Mouse (Mus musculus): ENCODE measurements at regions not wholly inside any gene's neighbourhood (a gene's known extent, or its start where the extent isn't known, plus 50 kb on each side); places are given as distances from the start of the nearest gene placed in this dataset.

DNA sequence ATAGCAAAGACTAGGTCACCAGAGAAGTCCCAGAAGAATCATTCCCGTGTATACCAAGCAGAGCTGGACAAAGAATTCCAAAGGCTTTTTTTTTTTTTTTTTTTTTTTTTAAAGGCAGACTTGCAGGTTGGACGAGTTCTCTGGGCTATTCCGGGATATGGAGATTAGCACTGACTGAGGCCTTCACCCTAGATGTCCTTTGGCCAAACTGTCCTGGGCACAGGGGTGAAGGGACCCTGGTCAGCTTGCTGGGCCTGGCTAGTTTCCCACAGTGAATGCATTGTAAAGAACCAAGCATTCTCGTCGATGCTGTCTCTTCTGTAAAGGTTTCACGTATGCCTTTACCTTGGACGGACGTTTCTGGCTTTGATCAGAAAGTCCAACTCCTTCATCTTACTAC is 128.2 kb upstream of the Map3k1 start:
- WGBS, result 56% methylated on average over 8 of the region's 8 CpGs
- DNase-seq (ENCODE audit: low read depth, low spot score), result no peak

- no peak for DNase-seq (ENCODE audit: low read depth, low spot score)
- 91% methylated on average over 8 of the region's 8 CpGs for WGBS
Observed at GRCm38 (mm10) chr13:111938896-111939422, 130.2 kb upstream of the Map3k1 start.

DNA sequence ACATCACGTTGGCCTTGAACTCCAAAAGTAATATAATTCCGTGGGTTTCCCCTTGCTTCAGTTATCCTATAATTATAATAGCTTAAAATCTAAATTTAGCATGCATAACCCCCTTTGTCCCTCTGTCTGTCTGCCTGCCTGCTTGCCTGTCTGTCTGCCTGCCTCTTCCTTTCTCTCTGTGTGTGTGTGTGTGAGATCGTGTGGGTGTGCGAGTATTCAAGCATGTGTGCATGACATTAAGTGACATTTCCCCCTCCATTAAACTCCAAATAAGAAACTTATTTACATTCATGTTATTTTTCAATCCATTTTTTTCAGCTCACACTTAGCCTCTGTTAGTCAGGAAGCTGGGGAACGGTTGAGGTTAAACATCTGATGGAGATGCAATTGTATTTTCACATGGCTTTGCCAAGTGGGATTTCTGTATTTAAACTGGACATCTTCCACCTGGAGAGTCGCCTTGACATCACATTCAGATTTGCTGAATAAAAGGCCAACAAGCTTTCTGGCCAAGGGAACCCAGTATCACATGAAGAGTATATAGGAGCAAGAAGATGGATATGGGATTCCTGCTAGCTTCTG is 130.8 kb upstream of the Map3k1 start:
- 71% methylated on average over 6 of the region's 6 CpGs for WGBS
- DNase-seq (ENCODE audit: low read depth, low spot score), result no peak

- no peak for DNase-seq (ENCODE audit: low read depth, low spot score)
- WGBS, result 59% methylated on average over 4 of the region's 4 CpGs
Observed at GRCm38 (mm10) chr13:111940275-111940674, 131.5 kb upstream of the Map3k1 start.

DNA sequence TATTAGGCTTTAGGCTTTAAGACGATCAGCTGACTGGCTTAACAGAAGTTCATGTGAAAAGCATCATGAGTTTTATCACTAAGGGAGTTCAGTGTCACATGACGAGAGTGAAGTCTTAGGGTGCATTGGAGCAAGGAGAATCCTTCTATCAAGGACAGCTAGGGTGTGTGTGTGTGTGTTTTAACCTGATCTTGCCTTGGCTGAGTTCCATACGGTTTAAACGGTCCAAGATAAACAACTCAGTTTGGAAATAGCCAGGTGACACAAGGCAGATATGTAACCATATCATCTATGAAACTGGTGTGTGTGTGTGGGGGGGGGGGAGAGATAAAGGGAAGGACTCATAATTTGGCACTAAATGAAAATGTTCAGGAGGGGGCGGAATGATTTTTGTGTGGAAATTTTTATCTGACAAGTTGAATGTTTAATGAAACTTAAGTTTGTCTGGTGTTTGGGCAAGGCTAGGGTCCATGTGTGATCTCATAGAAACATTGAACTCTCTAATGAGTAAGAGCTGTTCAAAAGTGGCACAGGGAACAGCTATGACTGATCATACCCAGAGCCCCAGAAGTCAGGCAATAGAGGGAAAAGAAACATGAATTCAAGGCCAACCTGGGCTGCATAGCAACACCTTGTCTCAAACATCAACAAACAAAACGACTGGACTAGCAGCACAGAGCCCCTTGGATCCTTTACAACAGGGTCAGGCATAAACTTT is 132.2 kb upstream of the Map3k1 start:
- 23% methylated on average over 6 of the region's 6 CpGs for WGBS
- no peak for DNase-seq (ENCODE audit: low read depth, low spot score)

GRCm38 (mm10) chr13:111941946-111942345 is 133.2 kb upstream of the Map3k1 start:
- 74% methylated on average over 4 of the region's 4 CpGs for WGBS
- no peak for DNase-seq (ENCODE audit: low read depth, low spot score)

DNA sequence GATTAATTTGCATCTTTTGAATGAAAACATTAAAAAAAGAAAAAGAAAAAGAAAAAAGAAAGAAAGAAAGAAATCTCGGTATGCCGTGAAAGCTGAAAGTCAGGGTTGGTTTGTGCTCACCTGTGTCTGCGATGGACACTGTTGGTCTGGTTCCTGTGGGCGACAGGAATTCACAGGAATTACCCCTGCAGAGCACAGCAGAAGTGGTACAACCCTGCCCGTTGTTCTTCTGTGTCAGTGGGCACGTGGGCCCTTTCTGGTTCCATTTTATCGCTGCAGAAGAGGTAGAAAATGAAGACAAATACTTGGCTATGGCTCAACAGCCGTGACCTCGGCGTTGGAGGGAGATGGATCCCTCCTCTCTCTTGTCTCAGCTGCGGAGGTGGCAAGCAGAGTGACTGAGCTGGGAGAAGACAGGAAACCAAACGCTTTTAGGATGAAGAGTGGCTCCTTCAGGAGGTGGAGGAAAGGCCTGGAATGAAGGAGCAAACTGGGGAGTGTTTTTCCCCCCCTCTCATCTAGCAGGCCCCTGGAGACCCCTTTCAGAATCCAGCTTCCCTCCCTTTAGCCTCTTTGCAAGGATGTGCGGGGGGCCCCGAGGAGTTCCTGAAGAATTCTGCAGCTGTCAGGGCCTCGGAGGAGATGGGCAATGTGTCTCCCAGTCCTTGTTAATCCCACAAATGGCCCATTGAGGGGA is 134.7 kb upstream of the Map3k1 start:
- WGBS, result 87% methylated on average over 15 of the region's 15 CpGs
- no peak for DNase-seq (ENCODE audit: low read depth, low spot score)

GRCm38 (mm10) chr13:111944089-111944406 is 135.3 kb upstream of the Map3k1 start:
- WGBS, result 63% methylated on average over 5 of the region's 5 CpGs
- no peak for DNase-seq (ENCODE audit: low read depth, low spot score)

- no peak for DNase-seq (ENCODE audit: low read depth, low spot score)
- WGBS, result 74% methylated on average over 4 of the region's 4 CpGs
Observed at GRCm38 (mm10) chr13:111946271-111946670, 137.5 kb upstream of the Map3k1 start.

DNA sequence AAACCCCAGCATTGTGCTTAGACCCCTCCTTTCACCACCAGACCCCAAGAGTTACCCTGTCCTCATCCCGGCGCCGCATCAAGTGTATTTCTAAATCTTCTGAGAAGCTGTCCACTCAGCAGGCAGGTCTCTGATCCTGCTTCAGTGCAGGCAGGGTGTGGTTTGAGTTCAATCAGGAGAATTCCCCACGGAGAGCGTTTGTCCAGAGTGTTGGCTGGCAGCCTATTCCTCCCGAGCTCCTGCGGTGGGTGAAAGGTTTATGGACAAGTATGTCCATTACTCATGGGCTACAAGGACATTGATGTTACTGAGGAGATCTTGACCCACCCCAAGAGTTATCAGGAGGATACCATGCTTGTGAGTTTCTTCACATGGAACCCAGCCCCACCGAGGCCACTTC is 138.0 kb upstream of the Map3k1 start:
- no peak for DNase-seq (ENCODE audit: low read depth, low spot score)
- WGBS, result 41% methylated on average over 8 of the region's 8 CpGs

- 39% methylated on average over 3 of the region's 3 CpGs for WGBS
Observed at GRCm38 (mm10) chr13:111948395-111948794, 139.6 kb upstream of the Map3k1 start.

GRCm38 (mm10) chr13:111950042-111950441 is 141.2 kb upstream of the Map3k1 start:
- WGBS, result 98% methylated on average over 1 of the region's 1 CpGs

More at GRCm38 (mm10) chr13:111948395-111948794, 139.6 kb upstream of the Map3k1 start:
- DNase-seq (ENCODE audit: low read depth, low spot score), result no peak

DNA sequence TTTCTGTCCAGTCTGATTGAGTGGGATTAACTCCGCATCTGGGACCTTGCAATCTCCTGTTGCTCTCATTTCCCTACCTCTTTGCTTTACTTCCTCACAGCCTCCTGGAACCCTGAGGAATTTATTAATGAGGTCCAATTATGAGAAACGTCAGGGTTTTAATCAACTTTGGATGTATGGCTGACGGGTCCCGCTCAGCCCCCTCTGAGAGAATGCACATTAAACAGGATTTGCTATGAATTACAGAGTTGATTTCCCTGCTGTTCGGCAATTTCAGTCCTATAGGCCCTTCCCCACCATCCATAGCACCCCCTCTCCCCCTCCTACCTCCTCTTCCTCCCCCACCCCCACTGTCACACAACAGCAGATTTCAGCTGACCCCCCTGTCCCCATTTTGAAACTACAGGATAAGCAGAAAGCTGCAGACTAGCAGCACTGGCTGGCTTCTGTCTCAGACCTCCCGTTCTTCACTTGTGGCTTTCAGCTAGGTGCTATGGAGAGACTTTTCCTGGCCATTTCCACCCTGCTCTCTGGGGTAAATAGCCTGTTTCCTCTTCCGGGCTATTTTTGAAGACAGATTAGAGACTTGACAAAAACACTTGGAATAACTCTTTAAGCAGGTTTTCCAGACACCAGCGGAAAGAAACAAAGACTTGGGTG is 145.2 kb upstream of the Map3k1 start:
- 85% methylated on average over 8 of the region's 8 CpGs for WGBS
- DNase-seq (ENCODE audit: low read depth, low spot score), result no peak

More at GRCm38 (mm10) chr13:111950042-111950441, 141.2 kb upstream of the Map3k1 start:
- no peak for DNase-seq (ENCODE audit: low read depth, low spot score)

DNA sequence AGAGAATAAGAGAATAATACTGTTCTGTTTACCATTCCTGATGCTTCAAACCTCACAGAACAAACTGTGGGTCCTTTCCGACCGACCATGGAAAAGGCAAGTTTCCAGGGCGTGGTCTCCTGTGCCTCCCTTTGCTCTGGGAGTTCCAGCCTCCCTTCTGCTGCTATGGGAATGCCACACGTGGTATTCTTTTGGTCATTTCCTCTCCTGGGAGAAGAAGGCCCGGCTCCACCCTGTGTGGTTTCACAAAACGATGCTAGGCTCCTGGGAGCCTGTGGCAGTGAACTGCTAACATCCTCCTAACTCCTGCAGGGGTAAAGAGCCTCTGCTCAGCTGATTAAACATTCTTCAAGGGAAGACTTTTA is 145.7 kb upstream of the Map3k1 start:
- 12% methylated on average over 6 of the region's 6 CpGs for WGBS
- no peak for DNase-seq (ENCODE audit: low read depth, low spot score)

DNA sequence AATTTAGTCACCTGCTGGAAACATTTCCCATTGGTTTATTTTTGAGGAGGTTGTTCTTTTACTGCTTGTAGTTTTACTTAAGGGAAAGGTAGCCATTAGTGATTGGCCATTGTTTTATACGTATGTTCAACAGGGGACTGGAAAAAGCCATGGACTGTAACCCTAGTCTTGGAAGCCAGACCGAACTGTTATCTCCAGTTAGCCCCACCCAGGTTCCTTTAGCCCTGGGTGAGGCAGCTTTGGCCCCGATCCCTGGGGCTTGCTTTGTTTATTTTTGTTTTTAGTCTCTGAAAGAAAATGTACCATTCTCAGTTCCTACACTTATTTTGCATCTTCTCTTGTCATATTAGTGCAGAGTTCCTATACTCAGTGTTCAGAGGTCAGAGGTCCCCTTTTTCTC is 148.3 kb upstream of the Map3k1 start:
- no peak for DNase-seq (ENCODE audit: low read depth, low spot score)
- 12% methylated on average over 3 of the region's 3 CpGs for WGBS

- 55% methylated on average over 11 of the region's 11 CpGs for WGBS
- no peak for DNase-seq (ENCODE audit: low read depth, low spot score)
Observed at GRCm38 (mm10) chr13:111957674-111958273, 149.0 kb upstream of the Map3k1 start.

DNA sequence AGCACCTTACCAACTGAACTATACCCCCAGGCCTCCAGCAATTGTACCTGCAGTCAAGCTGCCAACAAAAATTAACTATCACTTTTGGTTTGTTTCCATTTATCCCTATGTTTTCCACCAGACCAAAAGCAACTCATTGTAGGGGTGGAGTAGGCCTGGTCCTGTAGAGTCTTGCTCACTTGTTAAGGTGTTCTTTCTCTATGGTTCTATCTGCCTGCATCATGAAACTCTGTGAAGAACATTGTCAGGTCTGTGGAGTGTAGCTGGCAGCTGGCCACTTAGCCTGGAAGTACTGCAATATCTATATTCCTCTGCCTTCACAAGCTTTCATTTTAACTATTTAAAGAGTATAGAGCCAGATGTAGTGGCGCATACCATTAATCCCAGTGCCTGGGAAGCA is 149.6 kb upstream of the Map3k1 start:
- DNase-seq (ENCODE audit: low read depth, low spot score), result no peak
- WGBS, result 74% methylated on average over 1 of the region's 1 CpGs

- no peak for DNase-seq (ENCODE audit: low read depth, low spot score)
- WGBS, result 98% methylated on average over 2 of the region's 2 CpGs
Observed at GRCm38 (mm10) chr13:111960036-111960435, 151.2 kb upstream of the Map3k1 start.

GRCm38 (mm10) chr13:111961423-111961822 is 152.6 kb upstream of the Map3k1 start:
- DNase-seq (ENCODE audit: low read depth, low spot score), result no peak
- whole genome bisulfite sequencing, result 61% methylated on average over 6 of the region's 6 CpGs

DNA sequence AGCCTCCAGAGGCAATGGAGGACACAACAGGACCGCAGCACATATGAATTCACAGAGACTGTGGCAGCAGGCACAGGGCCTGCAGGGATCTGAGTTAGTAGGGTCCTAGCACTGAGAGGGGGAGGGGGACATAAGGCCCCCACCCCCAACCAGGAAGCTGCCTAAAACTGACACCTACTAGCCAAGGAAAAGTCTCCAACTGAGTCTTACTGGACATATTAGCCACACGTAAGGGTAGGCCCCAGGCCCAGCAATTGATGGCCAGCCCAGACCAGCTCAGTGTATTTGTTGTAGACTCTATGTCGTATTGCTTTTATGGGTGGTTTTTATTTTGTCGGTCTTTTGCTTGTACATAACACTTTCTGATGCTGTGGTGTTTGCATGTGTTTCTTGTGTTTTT is 153.4 kb upstream of the Map3k1 start:
- 96% methylated on average over 4 of the region's 4 CpGs for WGBS
- no peak for DNase-seq (ENCODE audit: low read depth, low spot score)

All from large intestine, adult 2 months (tissue).